Mouse (Mus musculus) neural tube, embryonic 13.5 days (tissue): ENCODE measurements at regions not wholly inside any gene's neighbourhood (a gene's known extent, or its start where the extent isn't known, plus 50 kb on each side); places are given as distances from the start of the nearest gene placed in this dataset.

Source experiments
- ATAC-seq: fragments of 200-750 bp; cut with Nextera tagmentation; 2 replicates; pipeline ENCODE4 v1.8.0; 2017; ENCODE audit warnings: low read depth, mild to moderate bottlenecking, moderate TSS enrichment, moderate library complexity
- H3K27ac ChIP-seq: fragments of 300-500 bp; sonication (generic); replicated peaks from 2 replicates; pipeline ENCODE4 v1.5.1; 2015; ENCODE audit warnings: moderate library complexity, mild to moderate bottlenecking, inconsistent platforms
- H3K27me3 ChIP-seq: fragments of 300-500 bp; sonication (generic); 2 replicates; pipeline ENCODE4 v1.6.1; 2015; ENCODE audit warnings: mild to moderate bottlenecking, inconsistent platforms
- H3K36me3 ChIP-seq: fragments of 300-500 bp; sonication (generic); 2 replicates; pipeline ENCODE4 v1.6.1; 2015; ENCODE audit warnings: mild to moderate bottlenecking, inconsistent platforms
- H3K4me1 ChIP-seq: fragments of 300-500 bp; sonication (generic); replicated peaks from 2 replicates; pipeline ENCODE4 v1.6.1; 2015; ENCODE audit warnings: inconsistent platforms
- H3K4me2 ChIP-seq: fragments of 300-500 bp; sonication (generic); 2 replicates; pipeline ENCODE4 v1.6.1; 2015; ENCODE audit warnings: inconsistent platforms, mild to moderate bottlenecking, moderate library complexity
- H3K4me3 ChIP-seq: fragments of 300-500 bp; sonication (generic); 2 replicates; pipeline ENCODE4 v1.5.1; 2015; ENCODE audit warnings: mild to moderate bottlenecking, inconsistent platforms
- H3K9ac ChIP-seq: fragments of 300-500 bp; sonication (generic); 2 replicates; pipeline ENCODE4 v1.6.1; 2015; ENCODE audit warnings: moderate library complexity, mild to moderate bottlenecking, inconsistent platforms
- H3K9me3 ChIP-seq: fragments of 300-500 bp; sonication (generic); 2 replicates; pipeline ENCODE4 v1.6.1; 2016; ENCODE audit warnings: inconsistent platforms
- WGBS: fragments of 180-500 bp; shearing (Covaris S2); methylation state at CpG from one replicate; pipeline ENCODE4 v1.1.7; 2015; 5-methylcytosine and 5-hydroxymethylcytosine counted together

DNA sequence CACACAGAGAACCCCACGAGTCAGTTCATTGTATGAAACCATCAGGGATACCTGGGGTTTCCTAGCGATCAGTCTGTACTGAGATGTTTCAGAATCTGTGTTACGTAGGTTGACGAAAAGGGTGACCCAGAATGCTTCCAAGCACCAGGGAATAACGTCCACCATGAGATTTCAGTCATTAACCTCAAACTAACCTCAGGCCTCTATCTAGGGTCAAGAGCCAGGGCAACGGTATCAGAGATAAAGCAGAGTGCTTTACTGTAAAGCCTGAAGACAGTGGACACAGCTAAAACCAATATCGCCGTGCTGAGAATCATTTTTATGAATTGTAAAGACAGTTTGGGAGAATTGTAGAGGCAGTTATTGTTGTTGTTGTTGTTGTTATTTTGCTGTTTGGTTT lies 52.9 kb upstream of the Errfi1 start:
- Histone ChIP-seq H3K4me3 (no peak overlapping the region), H3K27ac (no peak overlapping the region), H3K27me3 (no peaks in the 10 kb centered on the region), H3K9ac (no peak overlapping the region), H3K9me3 (no peaks in the 10 kb centered on the region), H3K4me2 (no peak overlapping the region), H3K36me3 (no peaks in the 10 kb centered on the region), H3K4me1 (peaks cover 21% of the 10 kb centered on the region)
- 88% methylated on average over 8 of the region's 8 CpGs for WGBS
- ATAC-seq = no peak

GRCm38 (mm10) chr4:150799550-150800398 lies 53.9 kb upstream of the Errfi1 start:
- no peak overlapping the region for H3K9ac ChIP-seq
- no peaks in the 10 kb centered on the region for H3K9me3 ChIP-seq
- H3K4me2 ChIP-seq = no peak overlapping the region
- peaks cover 26% of the 10 kb centered on the region for H3K4me1 ChIP-seq
- H3K4me3 ChIP-seq = no peak overlapping the region
- peak overlapping the region; percentile 23; the same call in 1 of the 2 replicates for H3K27ac ChIP-seq
- WGBS = 29% methylated on average over 22 of the region's 22 CpGs
- no peaks in the 10 kb centered on the region for H3K36me3 ChIP-seq
- no peak for ATAC-seq
- no peaks in the 10 kb centered on the region for H3K27me3 ChIP-seq

DNA sequence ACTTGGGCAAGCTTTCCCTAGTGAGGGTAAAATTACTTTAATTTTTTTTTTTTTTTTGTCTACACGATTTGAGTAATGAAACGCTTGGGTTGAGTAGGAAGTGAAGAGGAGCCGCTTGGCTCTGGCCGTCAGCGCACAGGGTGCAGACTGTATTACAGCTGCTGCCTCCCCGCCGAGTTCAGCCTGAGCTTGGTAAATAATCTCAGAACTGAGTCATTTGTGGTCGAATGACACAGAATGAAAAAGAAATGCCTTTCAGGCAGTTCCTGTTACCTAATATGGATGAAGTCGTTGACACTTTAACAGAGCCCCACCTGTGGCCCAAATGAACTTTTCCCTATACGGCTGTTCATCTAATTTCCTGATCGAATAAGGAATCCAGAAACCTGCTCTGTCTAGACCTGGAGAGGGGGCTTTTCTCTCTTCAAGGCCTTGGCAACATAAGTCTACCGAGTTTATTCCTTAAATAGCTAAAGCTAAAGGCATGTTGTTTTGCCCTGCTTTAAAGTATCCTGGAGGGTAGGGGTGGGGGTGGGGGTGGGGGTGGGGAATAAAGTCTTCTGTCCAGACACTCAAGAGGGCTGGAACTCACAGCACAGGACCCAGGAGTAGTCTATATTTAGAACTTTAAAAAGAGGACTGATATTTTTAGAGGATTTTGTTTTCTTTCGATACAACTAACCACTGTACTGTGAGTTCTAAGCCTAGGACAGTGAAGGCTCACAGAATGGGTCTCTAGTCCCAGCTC lies 54.8 kb upstream of the Errfi1 start:
- WGBS = 47% methylated on average over 13 of the region's 13 CpGs
- Histone ChIP-seq H3K36me3 (no peaks in the 10 kb centered on the region), H3K9me3 (no peaks in the 10 kb centered on the region), H3K4me1 (peaks cover 34% of the 10 kb centered on the region), H3K27me3 (no peaks in the 10 kb centered on the region), H3K9ac (no peak overlapping the region), H3K4me2 (no peak overlapping the region), H3K4me3 (no peak overlapping the region), H3K27ac (no peak overlapping the region)
- ATAC-seq = no peak

DNA sequence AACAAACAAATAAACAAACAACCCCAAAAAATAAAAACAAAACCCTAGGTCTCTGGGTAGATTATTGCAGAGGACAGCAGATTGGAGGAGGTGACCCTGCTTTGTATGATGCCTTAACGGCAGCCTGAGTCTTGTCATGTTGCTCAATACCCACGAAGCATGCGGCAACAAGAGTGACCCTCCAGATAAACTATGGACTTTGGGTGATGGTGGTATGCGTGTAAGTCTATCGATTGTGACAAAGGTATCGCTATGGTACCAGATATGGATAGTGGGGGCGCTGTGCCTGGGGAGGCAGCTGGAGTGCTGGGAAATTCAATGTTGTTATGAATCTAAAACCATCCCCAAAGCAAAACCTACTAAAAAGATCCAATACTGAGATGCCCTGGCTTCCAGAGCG lies 55.4 kb upstream of the Errfi1 start:
- peaks cover 35% of the 10 kb centered on the region for H3K4me1 ChIP-seq
- WGBS = 93% methylated on average over 8 of the region's 8 CpGs
- H3K36me3 ChIP-seq = no peaks in the 10 kb centered on the region
- no peak overlapping the region for H3K4me2 ChIP-seq
- no peak overlapping the region for H3K4me3 ChIP-seq
- H3K9me3 ChIP-seq = no peaks in the 10 kb centered on the region
- no peak overlapping the region for H3K27ac ChIP-seq
- no peak overlapping the region for H3K9ac ChIP-seq
- H3K27me3 ChIP-seq = no peaks in the 10 kb centered on the region
- ATAC-seq = no peak

GRCm38 (mm10) chr4:150797057-150797456 lies 56.7 kb upstream of the Errfi1 start:
- no peak overlapping the region for H3K4me2 ChIP-seq
- 80% methylated on average over 3 of the region's 3 CpGs for WGBS
- H3K27ac ChIP-seq = no peak overlapping the region
- no peaks in the 10 kb centered on the region for H3K36me3 ChIP-seq
- no peak overlapping the region for H3K9ac ChIP-seq
- no peaks in the 10 kb centered on the region for H3K9me3 ChIP-seq
- no peaks in the 10 kb centered on the region for H3K27me3 ChIP-seq
- no peak overlapping the region for H3K4me3 ChIP-seq
- no peak for ATAC-seq
- H3K4me1 ChIP-seq = peaks cover 35% of the 10 kb centered on the region

- Histone ChIP-seq H3K27ac (peak overlapping the region; percentile 30), H3K4me2 (no peak overlapping the region), H3K36me3 (no peaks in the 10 kb centered on the region), H3K9ac (no peak overlapping the region), H3K4me1 (peaks cover 26% of the 10 kb centered on the region), H3K9me3 (no peaks in the 10 kb centered on the region), H3K27me3 (no peaks in the 10 kb centered on the region), H3K4me3 (no peak overlapping the region)
- ATAC-seq = no peak; the same call in 1 of the 2 replicates
- WGBS = 49% methylated on average over 5 of the region's 5 CpGs
Observed at GRCm38 (mm10) chr4:150794878-150795277, 58.8 kb upstream of the Errfi1 start.

DNA sequence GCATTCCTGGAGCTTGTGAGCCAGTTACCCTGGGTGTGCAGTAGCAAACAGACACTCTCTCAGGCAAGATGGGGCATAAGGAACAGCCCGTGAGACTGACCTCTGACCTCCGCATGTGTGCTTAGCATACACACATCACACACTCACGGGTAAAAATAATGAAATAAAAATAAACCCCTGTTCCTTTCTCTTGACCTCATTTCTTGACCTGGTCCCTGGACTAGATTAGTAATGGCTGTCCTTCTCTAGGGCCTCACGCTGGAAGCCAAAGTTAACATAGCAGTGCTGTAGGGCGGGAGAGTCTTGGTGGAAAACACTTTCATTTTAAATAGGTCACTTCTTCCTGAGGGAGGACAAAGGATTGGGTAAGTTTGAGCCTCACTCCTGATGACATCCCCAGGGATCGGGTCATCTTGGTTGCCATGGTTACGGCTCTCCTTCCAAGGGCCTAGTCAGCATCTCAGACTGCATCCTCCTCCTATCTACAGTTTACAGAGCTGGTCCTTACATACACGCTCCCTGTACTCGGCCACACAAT lies 59.4 kb upstream of the Errfi1 start:
- no peak overlapping the region for H3K4me2 ChIP-seq
- WGBS = 37% methylated on average over 9 of the region's 9 CpGs
- peak overlapping the region; percentile 30 for H3K27ac ChIP-seq
- no peak overlapping the region for H3K4me3 ChIP-seq
- peaks cover 22% of the 10 kb centered on the region for H3K4me1 ChIP-seq
- ATAC-seq = peak; percentile 40; the same call in 1 of the 2 replicates
- no peaks in the 10 kb centered on the region for H3K36me3 ChIP-seq
- H3K27me3 ChIP-seq = no peaks in the 10 kb centered on the region
- no peak overlapping the region for H3K9ac ChIP-seq
- no peaks in the 10 kb centered on the region for H3K9me3 ChIP-seq

DNA sequence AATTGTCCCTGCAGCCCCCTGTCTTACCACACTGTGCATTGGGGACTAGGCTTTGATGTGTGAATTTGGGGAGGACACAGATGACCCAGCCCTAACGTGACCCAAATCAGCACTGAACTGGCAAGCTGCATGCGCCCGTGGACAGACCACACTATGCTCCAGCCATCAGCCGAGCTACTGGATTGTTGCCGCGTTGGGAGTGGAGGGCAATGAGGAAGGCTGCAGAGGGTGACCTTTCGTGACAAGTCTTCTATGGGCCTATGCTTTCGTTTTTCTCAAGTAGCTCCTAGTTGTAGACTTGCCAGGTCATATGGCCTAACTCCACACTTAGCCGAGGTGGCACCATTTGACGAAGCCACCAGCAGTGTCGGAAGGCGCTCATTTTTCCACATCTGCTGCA lies 60.6 kb upstream of the Errfi1 start:
- 88% methylated on average over 12 of the region's 12 CpGs for WGBS

DNA sequence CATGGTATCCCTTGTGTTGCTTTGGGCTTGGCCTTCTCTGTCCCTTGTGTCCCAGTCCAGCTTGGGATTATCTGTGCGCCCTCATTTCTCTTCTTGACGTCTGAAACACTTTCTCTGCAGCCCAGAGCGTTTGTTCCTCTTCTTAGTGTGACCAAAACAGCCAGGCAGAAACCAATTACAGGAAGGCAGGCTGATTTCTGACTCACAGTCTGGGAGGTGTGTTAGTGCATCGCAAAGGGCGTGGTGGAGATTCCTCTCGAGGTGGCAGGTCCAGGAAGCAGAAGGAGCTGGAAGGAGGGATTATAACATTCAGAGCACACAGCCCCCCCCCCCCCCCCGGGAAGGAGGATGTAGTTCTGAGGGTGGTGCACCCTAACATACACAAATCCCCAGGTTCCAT lies 64.6 kb upstream of the Errfi1 start:
- Histone ChIP-seq H3K27ac (no peak overlapping the region), H3K27me3 (no peaks in the 10 kb centered on the region), H3K9ac (no peak overlapping the region), H3K4me2 (no peak overlapping the region), H3K36me3 (no peaks in the 10 kb centered on the region), H3K4me3 (no peak overlapping the region), H3K9me3 (no peaks in the 10 kb centered on the region), H3K4me1 (peaks cover 12% of the 10 kb centered on the region)
- WGBS = 81% methylated on average over 7 of the region's 7 CpGs
- ATAC-seq = no peak

More for the DNA sequence above, 60.6 kb upstream of the Errfi1 start:
- peaks cover 14% of the 10 kb centered on the region for H3K4me1 ChIP-seq
- H3K4me2 ChIP-seq = no peak overlapping the region
- H3K4me3 ChIP-seq = no peak overlapping the region
- H3K9ac ChIP-seq = no peak overlapping the region
- no peak for ATAC-seq
- H3K27ac ChIP-seq = no peak overlapping the region
- H3K36me3 ChIP-seq = no peaks in the 10 kb centered on the region
- H3K9me3 ChIP-seq = no peaks in the 10 kb centered on the region
- no peaks in the 10 kb centered on the region for H3K27me3 ChIP-seq

DNA sequence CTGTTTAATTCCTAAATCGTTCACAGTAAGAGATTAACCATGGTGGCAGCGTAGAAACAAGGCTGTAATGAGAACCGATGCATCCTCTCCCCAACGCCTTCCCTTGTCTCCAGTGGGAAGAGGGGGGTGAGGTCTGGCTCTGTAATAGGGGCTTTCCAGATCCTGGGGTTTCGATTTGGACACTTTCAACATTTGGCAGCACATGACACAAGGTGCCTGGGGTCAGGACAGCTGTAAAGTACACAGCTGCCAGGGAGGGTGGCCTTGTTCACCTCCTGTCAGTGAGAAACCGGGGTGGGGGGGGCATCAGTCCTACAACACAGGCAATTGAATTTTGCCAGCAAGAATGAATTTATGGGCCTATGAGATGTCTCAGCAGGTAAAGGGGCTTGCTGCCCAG lies 66.6 kb upstream of the Errfi1 start:
- Histone ChIP-seq H3K9me3 (no peaks in the 10 kb centered on the region), H3K4me1 (peaks cover 9% of the 10 kb centered on the region), H3K4me3 (no peak overlapping the region), H3K9ac (no peak overlapping the region), H3K27me3 (no peaks in the 10 kb centered on the region), H3K36me3 (no peaks in the 10 kb centered on the region), H3K27ac (no peak overlapping the region), H3K4me2 (no peak overlapping the region)
- 62% methylated on average over 6 of the region's 6 CpGs for whole genome bisulfite sequencing
- no peak for ATAC-seq

- no peak overlapping the region for H3K4me2 ChIP-seq
- H3K27ac ChIP-seq = no peak overlapping the region
- no peak for ATAC-seq
- H3K9me3 ChIP-seq = no peaks in the 10 kb centered on the region
- no peaks in the 10 kb centered on the region for H3K27me3 ChIP-seq
- no peak overlapping the region for H3K4me3 ChIP-seq
- H3K4me1 ChIP-seq = peaks cover 9% of the 10 kb centered on the region
- 77% methylated on average over 3 of the region's 3 CpGs for WGBS
- H3K9ac ChIP-seq = no peak overlapping the region
- no peaks in the 10 kb centered on the region for H3K36me3 ChIP-seq
Observed at GRCm38 (mm10) chr4:150786651-150787050, 67.1 kb upstream of the Errfi1 start.
